Mouse (Mus musculus) MEL (cell line): ENCODE data around the gene Snx18. TPM values are rescaled to one million over a fixed set of nuclear protein-coding genes. Genes with fewer than 3 reads are reported as not detected.

Source experiments
- DNase-seq: peaks from one replicate; pipeline ENCODE4 v3.0.0; 2011; ENCODE audit warnings: low read depth, low spot score
- H3K27ac ChIP-seq: 2 replicates; pipeline ENCODE4 v1.5.1; 2012; ENCODE audit warnings: low read depth, mild to moderate bottlenecking, control low read depth, low read length, moderate library complexity; ENCODE audit not compliant: control insufficient read depth
- H3K27me3 ChIP-seq, 2 experiments: fragments of 150-350 bp in 1 of 2; sonication (generic) in 1 of 2; 2 replicates each; pipeline ENCODE4 v1.6.1; 2012; ENCODE audit warnings: low read length in 2 of 2, mild to moderate bottlenecking in 2 of 2, improper control_type of control experiment in 1 of 2, moderate library complexity in 1 of 2; ENCODE audit not compliant: insufficient read depth in 2 of 2, control insufficient read depth in 1 of 2
- H3K36me3 ChIP-seq, 2 experiments: 2 replicates each; pipeline ENCODE4 v1.6.1; 2012 to 2014; ENCODE audit warnings: low read length in 2 of 2, improper control_type of control experiment in 1 of 2, inconsistent platforms in 1 of 2, mild to moderate bottlenecking in 1 of 2; ENCODE audit not compliant: insufficient read depth in 2 of 2, control insufficient read depth in 1 of 2
- H3K4me1 ChIP-seq, 2 experiments: fragments of 150-350 bp in 1 of 2; sonication (generic) in 1 of 2; 2 replicates each; pipeline ENCODE4 v1.6.1; 2012; ENCODE audit warnings: low read length in 2 of 2, improper control_type of control experiment in 1 of 2, mild to moderate bottlenecking in 1 of 2; ENCODE audit not compliant: insufficient read depth in 2 of 2, control insufficient read depth in 1 of 2
- H3K4me3 ChIP-seq, 2 experiments: fragments of 150-350 bp in 1 of 2; sonication (generic) in 1 of 2; 2 replicates each; pipeline ENCODE4 v1.5.1; 2012; ENCODE audit warnings: low read depth in 2 of 2, low read length in 2 of 2, mild to moderate bottlenecking in 2 of 2, moderate library complexity in 2 of 2, control low read depth in 1 of 2, improper control_type of control experiment in 1 of 2; ENCODE audit not compliant: control insufficient read depth in 1 of 2, insufficient read depth in 1 of 2
- H3K79me2 ChIP-seq: 2 replicates; pipeline ENCODE4 v1.6.1; 2012; ENCODE audit warnings: mild to moderate bottlenecking, low read length, moderate library complexity; ENCODE audit not compliant: control insufficient read depth, poor library complexity, insufficient read depth
- H3K9ac ChIP-seq: 2 replicates; pipeline ENCODE4 v1.6.1; 2012; ENCODE audit warnings: low read depth, mild to moderate bottlenecking, control low read depth, low read length, moderate library complexity; ENCODE audit not compliant: control insufficient read depth, poor library complexity, severe bottlenecking
- H3K9me3 ChIP-seq: fragments of 150-350 bp; sonication (generic); replicated peaks from 2 replicates; pipeline ENCODE4 v1.6.1; 2012; ENCODE audit warnings: mild to moderate bottlenecking, low read length, improper control_type of control experiment, moderate library complexity; ENCODE audit not compliant: insufficient read depth
- BHLHE40 ChIP-seq: IDR thresholded peaks from 2 replicates; pipeline ENCODE4 v1.6.1; 2012; ENCODE audit warnings: low read depth, mild to moderate bottlenecking, inconsistent platforms, low read length, improper control_type of control experiment, borderline replicate concordance
- CHD1 ChIP-seq: IDR thresholded peaks from 2 replicates; pipeline ENCODE4 v1.6.1; 2012; ENCODE audit warnings: low read depth, mild to moderate bottlenecking, inconsistent platforms, low read length, improper control_type of control experiment
- CHD2 ChIP-seq: IDR thresholded peaks from 2 replicates; pipeline ENCODE4 v1.6.1; 2011; ENCODE audit warnings: low read length, improper control_type of control experiment
- EP300 ChIP-seq, 2 experiments: IDR thresholded peaks; 2 replicates each; pipeline ENCODE4 v1.6.1; 2011; ENCODE audit warnings: improper control_type of control experiment in 2 of 2, low read length in 2 of 2, low read depth in 1 of 2, mild to moderate bottlenecking in 1 of 2
- ETS1 ChIP-seq: IDR thresholded peaks from 2 replicates; pipeline ENCODE4 v1.6.1; 2012; ENCODE audit warnings: low read depth, mild to moderate bottlenecking, inconsistent platforms, low read length, improper control_type of control experiment, moderate library complexity
- HCFC1 ChIP-seq: IDR thresholded peaks from 2 replicates; pipeline ENCODE4 v1.6.1; 2012; ENCODE audit warnings: low read depth, mild to moderate bottlenecking, inconsistent platforms, low read length, improper control_type of control experiment, moderate library complexity
- KAT2A ChIP-seq: conservative IDR thresholded peaks from 2 replicates; pipeline ENCODE4 v1.6.1; 2012; ENCODE audit warnings: low read depth, low read length, improper control_type of control experiment, inconsistent platforms
- MAFK ChIP-seq: IDR thresholded peaks from 2 replicates; pipeline ENCODE4 v1.6.1; 2011; ENCODE audit warnings: low read depth, mild to moderate bottlenecking, low read length, improper control_type of control experiment, borderline replicate concordance
- MAX ChIP-seq: IDR thresholded peaks from 2 replicates; pipeline ENCODE4 v1.6.1; 2011; ENCODE audit warnings: low read length, improper control_type of control experiment
- MXI1 ChIP-seq: IDR thresholded peaks from 2 replicates; pipeline ENCODE4 v1.6.1; 2011; ENCODE audit warnings: mild to moderate bottlenecking, low read depth, low read length, improper control_type of control experiment
- MYB ChIP-seq: IDR thresholded peaks from 2 replicates; pipeline ENCODE4 v1.6.1; 2011; ENCODE audit warnings: mild to moderate bottlenecking, low read depth, low read length, improper control_type of control experiment
- NELFE ChIP-seq: IDR thresholded peaks from 2 replicates; pipeline ENCODE4 v1.6.1; 2011; ENCODE audit warnings: low read depth, low read length, improper control_type of control experiment
- POLR2A ChIP-seq, 2 experiments: IDR thresholded peaks; 2 replicates each; pipeline ENCODE4 v1.6.1; 2011 to 2012; ENCODE audit warnings: low read length in 2 of 2, mild to moderate bottlenecking in 2 of 2, control low read depth in 1 of 2, improper control_type of control experiment in 1 of 2, low read depth in 1 of 2, moderate library complexity in 1 of 2; ENCODE audit not compliant: control insufficient read depth in 1 of 2, insufficient read depth in 1 of 2, poor library complexity in 1 of 2
- POLR2AphosphoS2 ChIP-seq: IDR thresholded peaks from 2 replicates; pipeline ENCODE4 v1.6.1; 2011; ENCODE audit warnings: low read length, improper control_type of control experiment
- POLR2AphosphoS5 ChIP-seq: IDR thresholded peaks from 2 replicates; pipeline ENCODE4 v1.6.1; 2012; ENCODE audit warnings: low read depth, borderline replicate concordance, mild to moderate bottlenecking, inconsistent platforms, low read length, moderate library complexity, mixed read lengths
- RAD21 ChIP-seq: IDR thresholded peaks from 2 replicates; pipeline ENCODE4 v1.6.1; 2011; ENCODE audit warnings: mild to moderate bottlenecking, low read depth, low read length, improper control_type of control experiment
- SIN3A ChIP-seq: IDR thresholded peaks from 2 replicates; pipeline ENCODE4 v1.6.1; 2012; ENCODE audit warnings: low read length, improper control_type of control experiment, inconsistent platforms
- TAL1 ChIP-seq: IDR thresholded peaks from 2 replicates; pipeline ENCODE4 v1.6.1; 2012; ENCODE audit warnings: mild to moderate bottlenecking, inconsistent platforms, low read length, moderate library complexity, mixed read lengths
- TBP ChIP-seq: IDR thresholded peaks from 2 replicates; pipeline ENCODE4 v1.8.0; 2011; ENCODE audit warnings: low read depth, low read length, improper control_type of control experiment
- USF2 ChIP-seq, 2 experiments: IDR thresholded peaks; 2 replicates each; pipeline ENCODE4 v1.6.1; 2011 to 2012; ENCODE audit warnings: improper control_type of control experiment in 2 of 2, low read length in 2 of 2, borderline replicate concordance in 1 of 2, inconsistent platforms in 1 of 2, low read depth in 1 of 2, mild to moderate bottlenecking in 1 of 2; ENCODE audit not compliant: insufficient read depth in 1 of 2
- ZMIZ1 ChIP-seq: IDR thresholded peaks from 2 replicates; pipeline ENCODE4 v1.6.1; 2012; ENCODE audit warnings: low read depth, mild to moderate bottlenecking, inconsistent platforms, low read length, improper control_type of control experiment, moderate library complexity
- polyA plus RNA-seq, 2 experiments: library from polyadenylated mRNA; stranded (reverse) in 1 of 2; unstranded in 1 of 2; fragments of >175 nt in 1 of 2; fragments of >200 nt in 1 of 2; gene quantifications; 2 replicates each; pipeline versions ENCODE4 v1.2.1 to v1.2.4; 2012; ENCODE audit warnings: low replicate concordance in 2 of 2, low read depth in 1 of 2; ENCODE audit not compliant: insufficient read length in 2 of 2, insufficient read depth in 1 of 2, missing spikeins in 1 of 2
- total RNA-seq: library from RNA; depleted of rRNA; stranded (reverse); fragments of 300-350 nt; gene quantifications from 2 replicates; pipeline ENCODE4 v1.2.3, GENCODE M21; 2012

The Snx18 gene
- total and polyA plus RNA-seq, 3 experiments: 7.7 to 8.7 TPM; not detected in 1

DNA sequence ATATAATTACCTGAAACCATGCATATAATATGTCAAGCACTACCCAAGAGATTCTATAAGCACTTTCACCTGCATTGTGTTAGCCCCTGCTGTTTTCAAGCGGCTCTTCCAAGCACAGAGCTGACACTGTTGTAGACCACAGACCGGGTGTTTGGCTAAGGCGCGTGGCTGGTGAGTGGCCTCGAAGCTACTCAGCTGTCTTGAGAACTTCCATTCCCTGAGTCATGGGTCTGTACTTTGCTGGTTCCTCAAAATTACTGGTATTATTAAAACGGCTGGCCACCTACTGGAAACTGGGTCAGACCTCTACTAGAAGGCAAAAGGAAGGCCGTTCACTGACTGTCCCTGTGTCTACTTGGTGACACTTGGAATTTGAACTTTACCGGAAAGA lies 4.5 kb upstream of the Snx18 start:
- Histone ChIP-seq H3K4me1 (peaks cover 0 to 6% of the 10 kb centered on the region in 2 experiments; a peak in 1 of 4 replicates), H3K4me3 (no peak overlapping the region), H3K27me3 (no peaks in the 10 kb centered on the region), H3K9me3 (no peaks in the 10 kb centered on the region), H3K9ac (no peak overlapping the region), H3K36me3 (no peaks in the 10 kb centered on the region), H3K27ac (no peak overlapping the region), H3K79me2 (peaks cover 4% of the 10 kb centered on the region; the same call in 1 of the 2 replicates)
- no peak for DNase-seq
- TF ChIP-seq CHD1 (no peak), POLR2A (IDR thresholded peaks at IDR 0.05; ENCODE audit: control insufficient read depth in 1 of 2, insufficient read depth in 1 of 2, low read depth in 1 of 2, low read length in 2 of 2, poor library complexity in 1 of 2) (no peak), CHD2 (no peak), MAX (no peak), POLR2AphosphoS5 (no peak), MXI1 (no peak), POLR2AphosphoS2 (no peak), TAL1 (no peak), ZMIZ1 (no peak), KAT2A (no peak), RAD21 (no peak), HCFC1 (no peak), USF2 (IDR thresholded peaks at IDR 0.05; ENCODE audit: borderline replicate concordance in 1 of 2, insufficient read depth in 1 of 2, low read depth in 1 of 2, low read length in 2 of 2) (no peak), BHLHE40 (no peak), TBP (no peak)

DNA sequence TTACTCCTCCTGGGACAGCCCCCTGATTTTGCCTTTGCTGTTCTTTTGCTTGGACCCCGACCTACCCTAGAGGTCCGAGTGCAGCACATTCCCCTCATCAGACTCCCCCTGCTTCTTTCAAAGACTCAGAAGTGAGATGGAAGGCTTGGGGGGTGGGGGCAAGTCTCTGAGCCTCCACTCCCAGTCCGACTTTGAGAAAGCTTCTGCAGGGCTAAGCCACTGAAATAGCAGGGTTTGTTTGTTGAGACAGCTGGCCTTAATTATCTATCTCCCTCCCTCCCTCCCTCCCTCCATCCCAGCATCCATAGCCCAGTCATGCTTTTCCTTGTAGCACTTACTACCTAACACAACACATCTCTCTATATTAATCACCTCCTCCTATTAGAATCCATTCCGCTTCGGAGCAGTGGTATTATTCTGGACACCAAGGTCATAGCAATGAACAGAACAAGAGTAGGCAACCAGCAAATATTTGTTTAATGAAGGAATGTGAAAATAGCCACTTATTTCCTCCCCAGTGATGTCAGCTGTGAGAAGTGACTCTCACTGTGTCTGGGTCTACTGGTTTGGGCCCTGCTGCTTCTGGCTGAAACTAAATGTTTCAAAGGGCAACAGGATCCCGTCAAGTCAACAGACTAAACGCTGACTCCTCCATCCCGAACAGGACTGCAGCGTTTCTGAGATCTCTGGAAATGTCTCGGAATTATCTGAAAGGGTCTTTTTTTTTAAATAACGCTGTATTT lies 3.9 kb upstream of the Snx18 start:
- no peaks in the 10 kb centered on the region for H3K27me3 ChIP-seq
- H3K79me2 ChIP-seq: peaks cover 10% of the 10 kb centered on the region
- no peak overlapping the region for H3K9ac ChIP-seq
- H3K4me1 ChIP-seq: peaks cover 0 to 9% of the 10 kb centered on the region in 2 experiments; a peak in 1 of 4 replicates
- no peaks in the 10 kb centered on the region for H3K9me3 ChIP-seq
- TF ChIP-seq MAFK (no peak), MAX (no peak), MYB (no peak), ETS1 (no peak), NELFE (no peak), CHD2 (no peak), SIN3A (no peak), KAT2A (no peak), EP300 (IDR thresholded peaks at IDR 0.05; ENCODE audit: low read depth in 1 of 2, low read length in 2 of 2) (no peak), POLR2A (IDR thresholded peaks at IDR 0.05; ENCODE audit: control insufficient read depth in 1 of 2, insufficient read depth in 1 of 2, low read depth in 1 of 2, low read length in 2 of 2, poor library complexity in 1 of 2) (no peak), CHD1 (no peak)
- TF ChIP-seq, all 39 proteins: peak for 0
- H3K4me3 ChIP-seq: no peak overlapping the region
- no peak for DNase-seq
- no peaks in the 10 kb centered on the region for H3K36me3 ChIP-seq
- no peak overlapping the region for H3K27ac ChIP-seq
